Mouse (Mus musculus): ENCODE data around the gene Rnase4. TPM values are rescaled to one million over a fixed set of nuclear protein-coding genes. Genes with fewer than 3 reads are reported as not detected.
"Not testable (repeated sequence)": the region's sequence is repeated elsewhere in the genome, so short reads cannot be mapped to it uniquely, and the experiment has no call there.

Gene Rnase4
- polyA plus RNA-seq, 1 experiment from 2014 or later = 48.2 TPM

GRCm38 (mm10) chr14:51093496-51093895, 2.6 kb downstream of the Rnase4 start:
- DNase-seq (ENCODE audit: low spot score) (no peak), ATAC-seq (replicated peaks; ENCODE audit: low FRiP score, low read depth) (no peak)
- no peaks in the 10 kb centered on the region for H3K4me1 ChIP-seq (replicated peaks; ENCODE audit: insufficient read depth, low read length)
- no peak overlapping the region for H3K4me3 ChIP-seq (replicated peaks; ENCODE audit: low read depth, low read length)
- H3K36me3 ChIP-seq (ENCODE audit: insufficient read depth, low read length) = no peaks in the 10 kb centered on the region
- H3K27ac ChIP-seq = no peak overlapping the region
- H3K4me2 ChIP-seq (ENCODE audit: low read length) = no peak overlapping the region
- no peaks in the 10 kb centered on the region for H3K9me3 ChIP-seq (replicated peaks; ENCODE audit: low read length)
- TF ChIP-seq CTCF (IDR thresholded peaks at IDR 0.05; ENCODE audit: low read depth) = no peak
- no peaks in the 10 kb centered on the region for H3K27me3 ChIP-seq (ENCODE audit: insufficient read depth, low read length)
- no peak overlapping the region for H3K9ac ChIP-seq (ENCODE audit: low read depth, low read length)
- WGBS = 33% methylated on average over 3 of the region's 3 CpGs

- Histone ChIP-seq H3K9me3 (replicated peaks; ENCODE audit: low read length) (no peaks in the 10 kb centered on the region), H3K27me3 (ENCODE audit: insufficient read depth, low read length) (no peaks in the 10 kb centered on the region), H3K4me3 (replicated peaks; ENCODE audit: low read depth, low read length) (no peak overlapping the region), H3K27ac (no peak overlapping the region), H3K4me1 (replicated peaks; ENCODE audit: insufficient read depth, low read length) (no peaks in the 10 kb centered on the region), H3K9ac (ENCODE audit: low read depth, low read length) (no peak overlapping the region), H3K4me2 (ENCODE audit: low read length) (no peak overlapping the region), H3K36me3 (ENCODE audit: insufficient read depth, low read length) (no peaks in the 10 kb centered on the region)
- ATAC-seq (replicated peaks; ENCODE audit: low FRiP score, low read depth) (no peak), DNase-seq (ENCODE audit: low spot score) (no peak)
- TF ChIP-seq CTCF (IDR thresholded peaks at IDR 0.05; ENCODE audit: low read depth) = no peak
- WGBS = 80% methylated on average over 5 of the region's 5 CpGs
Measured at GRCm38 (mm10) chr14:51094096-51094875, 3.4 kb downstream of the Rnase4 start.

- DNase-seq (ENCODE audit: low spot score) = no peak
- Histone ChIP-seq H3K27ac (no peak overlapping the region), H3K9ac (ENCODE audit: low read depth, low read length) (no peak overlapping the region), H3K27me3 (ENCODE audit: insufficient read depth, low read length) (no peaks in the 10 kb centered on the region), H3K4me2 (ENCODE audit: low read length) (no peak overlapping the region), H3K4me1 (replicated peaks; ENCODE audit: insufficient read depth, low read length) (no peaks in the 10 kb centered on the region), H3K4me3 (replicated peaks; ENCODE audit: low read depth, low read length) (no peak overlapping the region), H3K9me3 (replicated peaks; ENCODE audit: low read length) (no peaks in the 10 kb centered on the region), H3K36me3 (ENCODE audit: insufficient read depth, low read length) (no peaks in the 10 kb centered on the region)
- WGBS = 77% methylated on average over 9 of the region's 9 CpGs
- no peak for TF ChIP-seq CTCF (IDR thresholded peaks at IDR 0.05; ENCODE audit: low read depth)
- no peak for ATAC-seq (replicated peaks; ENCODE audit: low FRiP score, low read depth)
Measured at GRCm38 (mm10) chr14:51094921-51095320, 4.0 kb downstream of the Rnase4 start.

GRCm38 (mm10) chr14:51095736-51096524, 5.1 kb downstream of the Rnase4 start:
- WGBS = 38% methylated on average over 9 of the region's 9 CpGs
- H3K27me3 ChIP-seq (ENCODE audit: insufficient read depth, low read length) = no peaks in the 10 kb centered on the region
- DNase-seq (ENCODE audit: low spot score) = peak; percentile 34
- H3K9me3 ChIP-seq (replicated peaks; ENCODE audit: low read length) = no peaks in the 10 kb centered on the region
- H3K36me3 ChIP-seq (ENCODE audit: insufficient read depth, low read length) = no peaks in the 10 kb centered on the region
- no peak overlapping the region for H3K9ac ChIP-seq (ENCODE audit: low read depth, low read length)
- no peak overlapping the region for H3K27ac ChIP-seq
- no peak overlapping the region for H3K4me2 ChIP-seq (ENCODE audit: low read length)
- no peak overlapping the region for H3K4me3 ChIP-seq (replicated peaks; ENCODE audit: low read depth, low read length)
- ATAC-seq (replicated peaks; ENCODE audit: low FRiP score, low read depth) = no peak
- H3K4me1 ChIP-seq (replicated peaks; ENCODE audit: insufficient read depth, low read length) = no peaks in the 10 kb centered on the region
- TF ChIP-seq CTCF (IDR thresholded peaks at IDR 0.05; ENCODE audit: low read depth) = no peak

GRCm38 (mm10) chr14:51098300-51098699, 7.4 kb downstream of the Rnase4 start:
- 0 out of 2 replicates have a peak, but pooled peaks have one; percentile 52 for ATAC-seq (replicated peaks; ENCODE audit: low FRiP score, low read depth)
- DNase-seq (ENCODE audit: low spot score) = peak; percentile 55
- not testable (repeated sequence) for H3K4me3 ChIP-seq (replicated peaks; ENCODE audit: low read depth, low read length); H3K27me3 ChIP-seq (ENCODE audit: insufficient read depth, low read length); H3K9ac ChIP-seq (ENCODE audit: low read depth, low read length); H3K36me3 ChIP-seq (ENCODE audit: insufficient read depth, low read length); H3K4me2 ChIP-seq (ENCODE audit: low read length); H3K4me1 ChIP-seq (replicated peaks; ENCODE audit: insufficient read depth, low read length); H3K9me3 ChIP-seq (replicated peaks; ENCODE audit: low read length); H3K27ac ChIP-seq
- peak; percentile 75 for TF ChIP-seq CTCF (IDR thresholded peaks at IDR 0.05; ENCODE audit: low read depth)
- WGBS = 24% methylated on average over 1 of the region's 1 CpGs

- ATAC-seq (replicated peaks; ENCODE audit: low FRiP score, low read depth) = no peak
- 91% methylated on average over 11 of the region's 11 CpGs for WGBS
Measured at GRCm38 (mm10) chr14:51098921-51099320, 8.0 kb downstream of the Rnase4 start.

More at GRCm38 (mm10) chr14:51098921-51099320, 8.0 kb downstream of the Rnase4 start:
- Histone ChIP-seq H3K27me3 (ENCODE audit: insufficient read depth, low read length) (no peaks in the 10 kb centered on the region), H3K4me2 (ENCODE audit: low read length) (no peak overlapping the region), H3K4me3 (replicated peaks; ENCODE audit: low read depth, low read length) (no peak overlapping the region), H3K9ac (ENCODE audit: low read depth, low read length) (no peak overlapping the region), H3K9me3 (replicated peaks; ENCODE audit: low read length) (no peaks in the 10 kb centered on the region), H3K36me3 (ENCODE audit: insufficient read depth, low read length) (no peaks in the 10 kb centered on the region), H3K4me1 (replicated peaks; ENCODE audit: insufficient read depth, low read length) (no peaks in the 10 kb centered on the region), H3K27ac (no peak overlapping the region)
- no peak for DNase-seq (ENCODE audit: low spot score)
- TF ChIP-seq CTCF (IDR thresholded peaks at IDR 0.05; ENCODE audit: low read depth) = no peak

All from kidney, postnatal 0 days (tissue).